Mouse (Mus musculus): ENCODE measurements around the gene Eci2. TPM values are rescaled to one million over a fixed set of nuclear protein-coding genes. Genes with fewer than 3 reads are reported as not detected.
"Not testable (repeated sequence)": the region's sequence is repeated elsewhere in the genome, so short reads cannot be mapped to it uniquely, and the experiment has no call there.

Gene Eci2
- polyA plus RNA-seq, 1 experiment from 2014 or later = 141 TPM

DNA sequence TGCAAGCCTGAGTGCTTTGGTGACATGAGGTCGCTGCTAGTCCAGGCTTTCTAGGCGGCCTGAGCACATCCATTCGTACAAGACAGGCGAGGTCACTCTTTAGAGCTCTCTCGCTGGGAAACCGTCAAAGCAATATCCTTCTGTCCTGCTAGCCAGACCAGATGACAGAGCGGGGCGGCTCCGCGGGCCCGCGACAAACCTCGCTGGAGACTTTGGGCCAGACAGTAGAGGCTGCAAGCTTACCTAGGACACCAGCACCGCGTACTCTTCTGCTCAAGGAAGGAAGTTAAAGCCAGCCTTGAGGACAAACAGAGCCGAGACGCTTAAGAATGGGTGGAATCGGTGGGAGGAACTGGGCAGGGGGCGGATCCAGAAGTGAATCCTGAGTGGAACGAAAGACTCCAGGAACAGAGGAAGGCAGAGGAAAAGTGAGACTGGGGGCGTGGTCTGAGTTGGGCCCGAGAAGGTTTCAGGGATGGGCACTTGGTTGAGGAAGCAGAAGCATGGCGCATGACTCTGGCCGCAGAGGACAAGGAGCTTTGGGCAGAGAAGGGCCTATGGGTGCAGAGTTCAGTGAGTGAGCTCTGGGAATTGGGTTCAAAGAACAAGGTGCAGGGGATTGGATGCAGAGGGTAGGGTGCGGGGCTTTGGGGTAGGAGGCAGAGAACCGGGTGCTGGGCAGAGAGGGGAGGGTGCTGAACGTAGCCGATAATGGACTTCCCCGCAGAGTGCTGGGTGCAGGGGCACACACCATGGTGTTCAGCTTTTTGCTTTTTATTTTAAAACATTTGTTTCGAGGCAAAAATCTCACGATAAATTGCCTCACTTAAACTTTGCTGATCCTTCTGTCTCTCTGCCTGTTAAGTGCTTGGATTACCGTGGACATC is 63.1 kb downstream of the Eci2 start, which contains the start of gene Eci3:
Eci3 (minus strand) TSS at position 300 of the 887 bp plus-strand sequence.
- Histone ChIP-seq H3K27ac (replicated peaks; ENCODE audit: low read depth, low read length) (no peak within 1 kb of the TSS), H3K4me2 (ENCODE audit: low read depth, severe bottlenecking) (peak within 1 kb of the TSS; percentile 84), H3K4me1 (ENCODE audit: control insufficient read depth, insufficient read depth, low read length) (0 out of 2 replicates have a peak, but pooled peaks cover 2% of the 10 kb centered on the region), H3K9me3 (ENCODE audit: control insufficient read depth, low read length) (no peaks in the 10 kb centered on the region), H3K4me3 (ENCODE audit: low read depth, low read length) (peak within 1 kb of the TSS; percentile 42), H3K27me3 (ENCODE audit: control insufficient read depth, insufficient read depth, low read length) (peaks cover 12% of the 10 kb centered on the region; the same call in 1 of the 2 replicates), H3K9ac (ENCODE audit: low read length) (peak within 1 kb of the TSS; percentile 27; the same call in 1 of the 2 replicates), H3K36me3 (ENCODE audit: control insufficient read depth, insufficient read depth, low read length) (no peaks in the 10 kb centered on the region)
- ATAC-seq (ENCODE audit: insufficient number of reproducible peaks, low FRiP score, low TSS enrichment, low read depth) (peak; percentile 54), DNase-seq (ENCODE audit: low spot score) (peak; percentile 52)
- WGBS = 2% methylated on average over 32 of the region's 32 CpGs

DNA sequence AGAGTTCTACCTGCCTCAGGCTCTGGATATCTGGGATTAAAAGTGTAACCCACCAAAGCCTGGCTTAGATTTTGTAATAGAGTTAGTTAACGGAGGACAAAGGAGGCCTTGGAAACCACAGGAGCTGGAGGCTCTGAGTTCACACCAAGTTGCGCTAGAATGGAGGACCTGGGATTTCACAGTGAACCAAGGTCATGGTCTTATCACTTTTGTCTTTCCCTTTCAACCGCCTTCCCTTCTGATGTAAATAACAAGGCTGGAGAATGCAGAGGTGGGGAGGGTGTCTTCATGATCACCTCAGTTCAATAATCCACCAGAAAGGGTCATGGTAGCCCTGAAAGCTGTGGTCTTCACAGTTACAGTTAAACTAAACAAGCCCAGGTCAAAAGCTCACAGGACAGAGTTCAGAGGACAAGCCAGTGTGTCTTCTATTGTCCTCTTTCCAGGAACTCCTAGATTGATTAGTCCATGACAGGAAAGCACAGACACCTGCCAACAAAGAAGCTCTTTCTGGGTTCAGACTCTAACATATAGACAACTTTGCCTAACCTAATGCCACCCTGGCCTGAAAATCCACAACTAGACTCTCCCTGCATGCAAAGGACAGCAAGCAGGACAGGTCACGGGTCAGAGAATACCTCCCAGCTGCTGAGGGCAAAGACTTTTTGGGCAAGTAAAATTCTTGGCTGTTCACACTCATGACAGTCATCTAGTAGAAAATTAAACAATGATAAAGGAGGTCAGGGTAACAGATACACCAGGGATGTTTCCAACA is 65.7 kb downstream of the Eci2 start:
- Histone ChIP-seq H3K27me3 (ENCODE audit: control insufficient read depth, insufficient read depth, low read length) (peaks cover 10% of the 10 kb centered on the region; the same call in 1 of the 2 replicates), H3K4me1 (ENCODE audit: control insufficient read depth, insufficient read depth, low read length) (0 out of 2 replicates have a peak, but pooled peaks cover 2% of the 10 kb centered on the region), H3K27ac (replicated peaks; ENCODE audit: low read depth, low read length) (no peak overlapping the region), H3K36me3 (ENCODE audit: control insufficient read depth, insufficient read depth, low read length) (no peaks in the 10 kb centered on the region), H3K4me2 (ENCODE audit: low read depth, severe bottlenecking) (no peak overlapping the region), H3K9me3 (ENCODE audit: control insufficient read depth, low read length) (no peaks in the 10 kb centered on the region), H3K4me3 (ENCODE audit: low read depth, low read length) (no peak overlapping the region), H3K9ac (ENCODE audit: low read length) (no peak overlapping the region)
- DNase-seq (ENCODE audit: low spot score) (no peak), ATAC-seq (ENCODE audit: insufficient number of reproducible peaks, low FRiP score, low TSS enrichment, low read depth) (no peak)
- WGBS = 88% methylated on average over 4 of the region's 4 CpGs

DNA sequence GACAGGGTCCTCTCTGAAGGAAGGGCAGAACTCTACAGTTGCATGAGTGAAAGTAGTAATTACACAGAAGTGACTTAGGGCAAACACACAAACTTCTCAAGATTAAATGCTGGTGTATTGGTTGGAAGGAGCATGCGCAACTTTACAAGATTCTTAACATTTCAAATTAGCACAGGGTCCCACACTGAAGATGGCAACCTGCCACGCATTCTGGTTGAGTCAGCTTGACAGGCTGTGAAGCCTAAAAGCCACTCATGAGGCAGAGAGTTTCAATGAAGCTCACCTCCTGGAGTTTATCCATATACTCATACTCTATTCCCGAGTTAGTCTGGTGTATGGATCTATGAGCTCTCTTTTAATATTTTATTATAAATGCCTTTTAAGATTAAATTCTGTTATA is 68.7 kb downstream of the Eci2 start:
- not testable (repeated sequence) for ATAC-seq (ENCODE audit: insufficient number of reproducible peaks, low FRiP score, low TSS enrichment, low read depth); H3K9me3 ChIP-seq (ENCODE audit: control insufficient read depth, low read length); H3K27ac ChIP-seq (replicated peaks; ENCODE audit: low read depth, low read length); H3K4me1 ChIP-seq (ENCODE audit: control insufficient read depth, insufficient read depth, low read length); H3K36me3 ChIP-seq (ENCODE audit: control insufficient read depth, insufficient read depth, low read length); H3K4me3 ChIP-seq (ENCODE audit: low read depth, low read length); H3K9ac ChIP-seq (ENCODE audit: low read length); DNase-seq (ENCODE audit: low spot score); H3K27me3 ChIP-seq (ENCODE audit: control insufficient read depth, insufficient read depth, low read length); H3K4me2 ChIP-seq (ENCODE audit: low read depth, severe bottlenecking)
- 94% methylated on average over 3 of the region's 3 CpGs for WGBS

DNA sequence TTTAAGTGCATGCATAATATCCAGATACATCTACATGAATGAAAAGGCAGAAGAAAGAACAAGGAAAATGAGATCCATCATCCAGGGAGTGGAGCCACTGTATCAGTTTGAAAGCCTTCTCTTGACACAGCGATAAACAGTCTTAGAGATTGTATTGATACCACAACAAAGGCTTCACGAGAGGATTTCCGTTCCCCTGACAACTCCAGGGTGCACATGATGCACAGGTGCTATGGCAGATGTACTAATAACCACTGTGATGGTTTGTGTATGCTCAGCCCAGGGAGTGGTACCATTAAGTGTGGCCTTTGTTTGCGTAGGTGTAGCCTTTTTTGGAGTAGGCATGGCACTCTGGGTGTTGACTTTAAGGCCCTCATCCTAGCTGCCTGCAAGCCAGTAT is 70.0 kb downstream of the Eci2 start:
- no peaks in the 10 kb centered on the region for H3K27me3 ChIP-seq (ENCODE audit: control insufficient read depth, insufficient read depth, low read length)
- no peaks in the 10 kb centered on the region for H3K36me3 ChIP-seq (ENCODE audit: control insufficient read depth, insufficient read depth, low read length)
- ATAC-seq (ENCODE audit: insufficient number of reproducible peaks, low FRiP score, low TSS enrichment, low read depth) (no peak), DNase-seq (ENCODE audit: low spot score) (no peak)
- 85% methylated on average over 4 of the region's 4 CpGs for WGBS
- H3K27ac ChIP-seq (replicated peaks; ENCODE audit: low read depth, low read length) = no peak overlapping the region
- no peaks in the 10 kb centered on the region for H3K9me3 ChIP-seq (ENCODE audit: control insufficient read depth, low read length)
- no peak overlapping the region for H3K9ac ChIP-seq (ENCODE audit: low read length)
- H3K4me2 ChIP-seq (ENCODE audit: low read depth, severe bottlenecking) = no peak overlapping the region
- no peak overlapping the region for H3K4me3 ChIP-seq (ENCODE audit: low read depth, low read length)
- H3K4me1 ChIP-seq (ENCODE audit: control insufficient read depth, insufficient read depth, low read length) = no peaks in the 10 kb centered on the region

DNA sequence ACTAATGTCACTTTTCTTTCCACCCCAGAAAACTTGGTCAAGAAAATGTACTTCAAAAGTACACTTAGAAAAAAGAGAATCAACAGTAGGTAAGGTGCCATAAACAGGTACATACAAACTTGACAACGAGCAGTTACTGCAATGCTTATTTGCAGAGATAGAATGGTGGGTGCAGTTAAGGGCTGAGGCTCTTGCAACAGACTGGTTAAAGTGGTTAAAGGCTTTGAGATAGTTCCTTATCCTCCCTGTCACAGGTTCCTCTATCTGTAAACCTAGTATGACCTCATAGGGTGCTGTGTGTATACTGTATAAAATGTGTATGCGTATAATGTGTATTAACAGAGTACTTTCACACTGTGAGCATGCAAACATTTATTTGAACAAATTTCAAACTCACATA is 75.5 kb downstream of the Eci2 start:
- DNase-seq (ENCODE audit: low spot score); H3K27ac ChIP-seq (replicated peaks; ENCODE audit: low read depth, low read length); H3K4me3 ChIP-seq (ENCODE audit: low read depth, low read length); H3K27me3 ChIP-seq (ENCODE audit: control insufficient read depth, insufficient read depth, low read length); H3K4me2 ChIP-seq (ENCODE audit: low read depth, severe bottlenecking); ATAC-seq (ENCODE audit: insufficient number of reproducible peaks, low FRiP score, low TSS enrichment, low read depth); H3K9me3 ChIP-seq (ENCODE audit: control insufficient read depth, low read length); H3K4me1 ChIP-seq (ENCODE audit: control insufficient read depth, insufficient read depth, low read length); H3K36me3 ChIP-seq (ENCODE audit: control insufficient read depth, insufficient read depth, low read length); H3K9ac ChIP-seq (ENCODE audit: low read length): not testable (repeated sequence)
- 89% methylated on average over 2 of the region's 2 CpGs for WGBS

DNA sequence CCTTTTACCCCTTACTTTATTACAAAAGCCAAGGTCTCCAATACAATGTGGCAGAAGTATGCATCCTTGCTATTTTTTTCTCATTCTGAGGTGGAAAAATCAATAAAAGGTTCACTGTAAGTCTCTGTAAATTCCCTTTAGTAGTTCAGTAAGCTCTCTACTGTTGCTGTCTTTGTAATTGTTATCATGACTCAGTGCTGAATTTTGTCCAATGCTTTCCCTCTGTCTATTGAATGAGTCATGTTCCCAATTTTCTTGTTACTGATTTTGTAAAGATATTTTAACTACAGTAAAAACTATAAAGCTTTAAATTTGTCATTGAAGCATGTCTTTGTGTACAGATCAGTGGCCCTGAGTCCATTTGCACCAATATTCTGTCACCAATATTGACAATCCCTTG is 84.5 kb downstream of the Eci2 start:
- H3K9me3 ChIP-seq (ENCODE audit: control insufficient read depth, low read length) = no peaks in the 10 kb centered on the region
- H3K4me3 ChIP-seq (ENCODE audit: low read depth, low read length) = no peak overlapping the region
- no peak overlapping the region for H3K27ac ChIP-seq (replicated peaks; ENCODE audit: low read depth, low read length)
- H3K9ac ChIP-seq (ENCODE audit: low read length) = no peak overlapping the region
- no peaks in the 10 kb centered on the region for H3K27me3 ChIP-seq (ENCODE audit: control insufficient read depth, insufficient read depth, low read length)
- H3K4me2 ChIP-seq (ENCODE audit: low read depth, severe bottlenecking) = no peak overlapping the region
- no peak for ATAC-seq (ENCODE audit: insufficient number of reproducible peaks, low FRiP score, low TSS enrichment, low read depth)
- no peaks in the 10 kb centered on the region for H3K4me1 ChIP-seq (ENCODE audit: control insufficient read depth, insufficient read depth, low read length)
- DNase-seq (ENCODE audit: low spot score) = no peak
- no peaks in the 10 kb centered on the region for H3K36me3 ChIP-seq (ENCODE audit: control insufficient read depth, insufficient read depth, low read length)

DNA sequence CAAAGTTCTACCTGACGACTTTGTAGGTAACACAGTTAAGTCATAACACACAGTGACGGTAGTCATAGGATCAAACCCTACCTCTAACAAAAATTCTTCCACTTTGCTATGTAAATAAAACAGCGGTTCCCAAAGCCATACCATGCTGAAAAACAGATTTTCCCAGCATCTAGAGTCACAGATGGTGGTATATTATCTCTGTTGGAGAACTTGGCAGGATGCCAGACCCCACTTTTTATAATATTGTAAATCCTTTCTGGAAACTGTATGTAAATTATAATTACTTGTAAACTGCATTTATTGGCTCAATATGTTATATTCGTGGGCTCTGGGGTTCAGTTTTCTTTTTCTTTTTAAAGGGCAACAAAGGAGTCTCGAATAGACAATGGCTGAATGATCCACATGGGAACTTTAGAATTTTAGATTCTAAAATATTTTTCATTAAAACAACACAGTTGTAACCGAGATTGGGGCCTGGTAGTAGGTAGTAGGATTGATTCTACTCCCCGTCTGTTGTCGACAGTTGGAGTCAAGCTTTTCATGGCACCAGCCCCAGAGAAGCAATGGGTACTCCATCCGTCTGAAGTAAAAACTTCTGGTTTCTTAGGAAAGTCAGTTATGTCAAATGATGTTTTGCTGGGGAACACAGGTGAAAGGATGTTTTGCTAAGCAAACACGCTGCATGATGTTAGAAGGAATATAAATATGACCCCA is 91.8 kb downstream of the Eci2 start:
- H3K27me3 ChIP-seq (ENCODE audit: control insufficient read depth, insufficient read depth, low read length) = no peaks in the 10 kb centered on the region
- no peaks in the 10 kb centered on the region for H3K36me3 ChIP-seq (ENCODE audit: control insufficient read depth, insufficient read depth, low read length)
- DNase-seq (ENCODE audit: low spot score) (no peak), ATAC-seq (ENCODE audit: insufficient number of reproducible peaks, low FRiP score, low TSS enrichment, low read depth) (no peak)
- H3K9ac ChIP-seq (ENCODE audit: low read length) = no peak overlapping the region
- H3K4me3 ChIP-seq (ENCODE audit: low read depth, low read length) = no peak overlapping the region
- no peaks in the 10 kb centered on the region for H3K4me1 ChIP-seq (ENCODE audit: control insufficient read depth, insufficient read depth, low read length)
- H3K4me2 ChIP-seq (ENCODE audit: low read depth, severe bottlenecking) = no peak overlapping the region
- no peaks in the 10 kb centered on the region for H3K9me3 ChIP-seq (ENCODE audit: control insufficient read depth, low read length)
- 81% methylated on average over 10 of the region's 10 CpGs for WGBS
- no peak overlapping the region for H3K27ac ChIP-seq (replicated peaks; ENCODE audit: low read depth, low read length)
